ENCODE assay signal across 25 mouse cellular contexts in genomic region chr9:14758590-14758989, GRCm38 (mm10). TPM values are rescaled to one million over a fixed set of nuclear protein-coding genes. Genes with fewer than 3 reads are reported as not detected.
DNase-seq lines count a peak whose midpoint lies in the region; ATAC-seq and TF ChIP-seq lines count a peak whose summit lies in the region.
"Had no signal": no experiment of that assay in that cellular context is flagged by ENCODE, and none has a peak within 500 bp of the region (broad histone marks: within the 10 kb centered on the region; RNA-seq: fewer than 3 reads in every experiment).

No protein-coding gene starts in this region.

- TF ChIP-seq CTCF in heart, adult 2 months (IDR thresholded peaks at IDR 0.05), result no peak
- no peak for TF ChIP-seq CTCF in liver, postnatal 0 days (IDR thresholded peaks at IDR 0.05; ENCODE audit: low read depth)

- WGBS in heart, adult 2 months, result 57% methylated on average over 7 of the region's 7 CpGs
- WGBS in neural tube, embryonic 15.5 days, result 78% methylated on average over 7 of the region's 7 CpGs
- WGBS in liver, postnatal 0 days (ENCODE audit: insufficient replicate concordance), result 38% methylated on average over 7 of the region's 7 CpGs
- WGBS in midbrain, embryonic 14.5 days, result 76% methylated on average over 7 of the region's 7 CpGs

- TF ChIP-seq EP300 in heart, adult 2 months (IDR thresholded peaks at IDR 0.05; ENCODE audit: insufficient read depth, low read depth, low read length), result no peak
- no peak for TF ChIP-seq EP300 in liver, postnatal 0 days (IDR thresholded peaks at IDR 0.05; ENCODE audit: low read depth)

- H3K36me3 ChIP-seq in heart, adult 2 months (ENCODE audit: control insufficient read depth, insufficient read depth, low read length), result no peaks in the 10 kb centered on the region
- no peaks in the 10 kb centered on the region for H3K36me3 ChIP-seq in neural tube, embryonic 15.5 days
- H3K36me3 ChIP-seq in liver, postnatal 0 days (replicated peaks; ENCODE audit: insufficient read depth, low read length), result no peaks in the 10 kb centered on the region
- H3K36me3 ChIP-seq in midbrain, embryonic 14.5 days (ENCODE audit: control insufficient read depth, insufficient read depth, low read length), result no peaks in the 10 kb centered on the region
- H3K36me3 ChIP-seq: heart, embryonic 12.5 days; hindbrain, embryonic 13.5 days; limb, embryonic 13.5 days; lung, embryonic 15.5 days; neural tube, embryonic 13.5 days had no signal

- no peaks in the 10 kb centered on the region for H3K27me3 ChIP-seq in heart, adult 2 months (ENCODE audit: control insufficient read depth, insufficient read depth, low read length)
- no peaks in the 10 kb centered on the region for H3K27me3 ChIP-seq in neural tube, embryonic 15.5 days (replicated peaks)
- no peaks in the 10 kb centered on the region for H3K27me3 ChIP-seq in liver, postnatal 0 days (ENCODE audit: insufficient read depth, low read length)
- H3K27me3 ChIP-seq in midbrain, embryonic 14.5 days (ENCODE audit: control insufficient read depth, insufficient read depth, low read length), result no peaks in the 10 kb centered on the region
- H3K27me3 ChIP-seq: hindbrain, embryonic 13.5 days; limb, embryonic 13.5 days; lung, embryonic 15.5 days; neural tube, embryonic 13.5 days had no signal

- no peak for TF ChIP-seq POLR2A in heart, adult 2 months (IDR thresholded peaks at IDR 0.05; ENCODE audit: insufficient read depth, low read depth, low read length)

- intact Hi-C loops in heart, adult 2 months (cut with DNase I), result no loop called here

- H3K9ac ChIP-seq in heart, adult 2 months (ENCODE audit: low read depth, low read length), result no peak overlapping the region
- no peak overlapping the region for H3K9ac ChIP-seq in neural tube, embryonic 15.5 days (replicated peaks)
- H3K9ac ChIP-seq in liver, postnatal 0 days (replicated peaks), result no peak overlapping the region
- no peak overlapping the region for H3K9ac ChIP-seq in midbrain, embryonic 14.5 days (replicated peaks; ENCODE audit: low read length)
- H3K9ac ChIP-seq: forebrain, postnatal 0 days; heart, embryonic 12.5 days; hindbrain, embryonic 13.5 days; limb, embryonic 13.5 days; lung, embryonic 15.5 days; neural tube, embryonic 13.5 days had no signal

- no peaks in the 10 kb centered on the region for H3K9me3 ChIP-seq in neural tube, embryonic 15.5 days (replicated peaks)
- H3K9me3 ChIP-seq in liver, postnatal 0 days (ENCODE audit: low read length), result no peaks in the 10 kb centered on the region
- no peaks in the 10 kb centered on the region for H3K9me3 ChIP-seq in midbrain, embryonic 14.5 days (ENCODE audit: control insufficient read depth, low read length)
- H3K9me3 ChIP-seq: heart, embryonic 12.5 days; hindbrain, embryonic 13.5 days; limb, embryonic 13.5 days; lung, embryonic 15.5 days; neural tube, embryonic 13.5 days had no signal

- no peaks in the 10 kb centered on the region for H3K79me2 ChIP-seq in heart, adult 2 months (replicated peaks; ENCODE audit: control insufficient read depth, insufficient read depth, low read length)

- H3K4me2 ChIP-seq in neural tube, embryonic 15.5 days, result no peak overlapping the region
- H3K4me2 ChIP-seq in liver, postnatal 0 days (ENCODE audit: low read depth, low read length), result no peak overlapping the region
- H3K4me2 ChIP-seq in midbrain, embryonic 14.5 days (ENCODE audit: low read length), result no peak overlapping the region
- H3K4me2 ChIP-seq: heart, embryonic 12.5 days; hindbrain, embryonic 13.5 days; limb, embryonic 13.5 days; lung, embryonic 15.5 days; neural tube, embryonic 13.5 days had no signal

- no peak for ATAC-seq in neural tube, embryonic 15.5 days (ENCODE audit: low FRiP score)
- peak; percentile 66 for ATAC-seq in liver, postnatal 0 days
- ATAC-seq in neutrophil, adult 5-6 weeks (ENCODE audit: extremely low read depth, insufficient number of reproducible peaks, low FRiP score, poor library complexity, severe bottlenecking), result peak; percentile 92
- no peak for ATAC-seq in midbrain, embryonic 14.5 days (ENCODE audit: low FRiP score, low TSS enrichment)
- ATAC-seq: forebrain, postnatal 0 days had no signal

- no peak overlapping the region for H3K4me3 ChIP-seq in heart, adult 2 months
- H3K4me3 ChIP-seq in neural tube, embryonic 15.5 days (replicated peaks), result no peak overlapping the region
- H3K4me3 ChIP-seq in liver, postnatal 0 days (ENCODE audit: low read depth, low read length), result no peak overlapping the region
- no peak overlapping the region for H3K4me3 ChIP-seq in midbrain, embryonic 14.5 days (replicated peaks; ENCODE audit: low read depth, low read length)
- H3K4me3 ChIP-seq: heart, embryonic 12.5 days; hindbrain, embryonic 13.5 days; limb, embryonic 13.5 days; lung, embryonic 15.5 days; neural tube, embryonic 13.5 days had no signal

- DNase-seq in heart, adult 11 months, result peak; percentile 88
- no peak for DNase-seq in heart, adult 2 months
- DNase-seq in neural tube, embryonic 10.5 days (ENCODE audit: extremely low spot score, low spot score), result peak; percentile 8
- DNase-seq in liver, postnatal 0 days, result no peak
- no peak for DNase-seq in embryo, embryonic 9.5 days (ENCODE audit: extremely low spot score)
- DNase-seq in midbrain, embryonic 14.5 days, result no peak
- DNase-seq: adrenal gland, postnatal 36 days; cerebellum, adult 8-10 months; forebrain, postnatal 0 days; heart, postnatal 14 days; thymus, adult 18-20 months had no signal

- no peak overlapping the region for H3K27ac ChIP-seq in heart, adult 2 months
- H3K27ac ChIP-seq in neural tube, embryonic 15.5 days (replicated peaks), result no peak overlapping the region
- no peak overlapping the region for H3K27ac ChIP-seq in liver, postnatal 0 days (ENCODE audit: low read depth)
- no peak overlapping the region for H3K27ac ChIP-seq in midbrain, embryonic 14.5 days (replicated peaks; ENCODE audit: low read depth, low read length)
- H3K27ac ChIP-seq: hindbrain, embryonic 13.5 days; limb, embryonic 13.5 days; lung, embryonic 15.5 days; neural tube, embryonic 13.5 days had no signal

- no peaks in the 10 kb centered on the region for H3K4me1 ChIP-seq in heart, adult 2 months (ENCODE audit: control insufficient read depth, insufficient read depth, low read length)
- H3K4me1 ChIP-seq in neural tube, embryonic 15.5 days, result no peaks in the 10 kb centered on the region
- H3K4me1 ChIP-seq in liver, postnatal 0 days (ENCODE audit: insufficient read depth), result no peaks in the 10 kb centered on the region; the same call in 1 of the 2 replicates
- H3K4me1 ChIP-seq in midbrain, embryonic 14.5 days (ENCODE audit: control insufficient read depth, insufficient read depth, low read length), result no peaks in the 10 kb centered on the region
- H3K4me1 ChIP-seq: heart, embryonic 12.5 days; hindbrain, embryonic 13.5 days; limb, embryonic 13.5 days; lung, embryonic 15.5 days; neural tube, embryonic 13.5 days had no signal

RNA-seq across cellular contexts. Expression of gene Fut4, which starts 6.4 kb away (rescaled TPM):
- total RNA-seq in heart, adult 2 months (2021), result under 1 TPM; 0.39 to 0.43 TPM
- polyA plus RNA-seq in heart, adult 2 months (2012; rRNA removed), result 0.49 and 0.59 TPM in 2 replicates
- 2.2 and 2.6 TPM in 2 replicates for polyA plus RNA-seq in neural tube, embryonic 15.5 days (2015; fragmentation: Nextera tagmentation; extraction: Ambion mirVana)
- polyA plus RNA-seq in liver, postnatal 0 days (2015; fragmentation: Nextera tagmentation; extraction: Ambion mirVana), result 0.32 and 0.49 TPM in 2 replicates
- total RNA-seq in neutrophil, adult 5-6 weeks (2017), result 7.1 and 10.0 TPM in 2 replicates
- polyA plus RNA-seq in midbrain, embryonic 14.5 days (2014; fragmentation: Nextera tagmentation; extraction: Ambion mirVana), result 1.3 and 1.9 TPM in 2 replicates

RNA-seq across cellular contexts. Expression of gene 1700012B09Rik, which starts 12.2 kb away (rescaled TPM):
- not detected for total RNA-seq in heart, adult 2 months (2021)
- polyA plus RNA-seq in heart, adult 2 months (2012; rRNA removed), result not detected in 2 replicates
- polyA plus RNA-seq in neural tube, embryonic 15.5 days (2015; fragmentation: Nextera tagmentation; extraction: Ambion mirVana), result 0.65 and 1.0 TPM in 2 replicates
- polyA plus RNA-seq in liver, postnatal 0 days (2015; fragmentation: Nextera tagmentation; extraction: Ambion mirVana), result not detected in 2 replicates
- not detected in 2 replicates for total RNA-seq in neutrophil, adult 5-6 weeks (2017)
- 0.67 and 1.2 TPM in 2 replicates for polyA plus RNA-seq in midbrain, embryonic 14.5 days (2014; fragmentation: Nextera tagmentation; extraction: Ambion mirVana)
- total RNA-seq: adrenal gland, postnatal 36 days; gastrocnemius, postnatal 4 days; heart, postnatal 14 days had no signal
- polyA plus RNA-seq: heart, embryonic 12.5 days; intestine, embryonic 14.5 days; kidney, embryonic 14.5 days; large intestine, adult 2 months; neural tube, embryonic 13.5 days had no signal

RNA-seq across cellular contexts. Expression of gene Piwil4, which starts 18.1 kb away (rescaled TPM):
- not detected for total RNA-seq in heart, adult 2 months (2021)
- not detected in 2 replicates for polyA plus RNA-seq in heart, adult 2 months (2012; rRNA removed)
- polyA plus RNA-seq in neural tube, embryonic 15.5 days (2015; fragmentation: Nextera tagmentation; extraction: Ambion mirVana), result 0.31 TPM in 2 replicates
- polyA plus RNA-seq in liver, postnatal 0 days (2015; fragmentation: Nextera tagmentation; extraction: Ambion mirVana), result 0.06 and 0.09 TPM in 2 replicates
- total RNA-seq in neutrophil, adult 5-6 weeks (2017), result not detected in 2 replicates
- polyA plus RNA-seq in midbrain, embryonic 14.5 days (2014; fragmentation: Nextera tagmentation; extraction: Ambion mirVana), result 0.40 and 0.41 TPM in 2 replicates
- total RNA-seq: heart, postnatal 14 days; layer of hippocampus, postnatal 25 days; left cerebral cortex, postnatal 14 days had no signal
- polyA plus RNA-seq: cortical plate, adult 2 months; kidney, embryonic 14.5 days; limb, embryonic 13.5 days; neural tube, embryonic 13.5 days had no signal

RNA-seq across cellular contexts. Expression of gene Mre11a, which starts 25.9 kb away (rescaled TPM):
- total RNA-seq in heart, adult 2 months (2021), result 10 to 100 TPM in 1 of 2 experiments, 1 to 10 TPM in 1; 9.8 to 10.4 TPM
- polyA plus RNA-seq in heart, adult 2 months (2012; rRNA removed), result 2.8 and 7.0 TPM in 2 replicates
- polyA plus RNA-seq in neural tube, embryonic 15.5 days (2015; fragmentation: Nextera tagmentation; extraction: Ambion mirVana), result 10.8 and 14.3 TPM in 2 replicates
- 5.7 and 6.8 TPM in 2 replicates for polyA plus RNA-seq in liver, postnatal 0 days (2015; fragmentation: Nextera tagmentation; extraction: Ambion mirVana)
- 23.6 TPM in 2 replicates for total RNA-seq in neutrophil, adult 5-6 weeks (2017)
- polyA plus RNA-seq in midbrain, embryonic 14.5 days (2014; fragmentation: Nextera tagmentation; extraction: Ambion mirVana), result 9.0 and 16.1 TPM in 2 replicates

RNA-seq across cellular contexts. Expression of gene Ankrd49, which starts 26.1 kb away (rescaled TPM):
- 1 to 10 TPM; 5.3 to 7.6 TPM for total RNA-seq in heart, adult 2 months (2021)
- polyA plus RNA-seq in heart, adult 2 months (2012; rRNA removed), result 3.9 and 6.9 TPM in 2 replicates
- 22.4 and 31.9 TPM in 2 replicates for polyA plus RNA-seq in neural tube, embryonic 15.5 days (2015; fragmentation: Nextera tagmentation; extraction: Ambion mirVana)
- polyA plus RNA-seq in liver, postnatal 0 days (2015; fragmentation: Nextera tagmentation; extraction: Ambion mirVana), result 21.2 and 23.4 TPM in 2 replicates
- total RNA-seq in neutrophil, adult 5-6 weeks (2017), result 29.8 and 31.3 TPM in 2 replicates
- polyA plus RNA-seq in midbrain, embryonic 14.5 days (2014; fragmentation: Nextera tagmentation; extraction: Ambion mirVana), result 32.2 and 35.4 TPM in 2 replicates

Comparison
In these comparisons a context has a peak if more than half of its experiments do, and no peak if none do; other contexts are left out.
1. DNase-seq: peak in heart, adult 11 months (single experiment) and neural tube, embryonic 10.5 days (single experiment); none in heart, adult 2 months (0 of 2), liver, postnatal 0 days (single experiment), embryo, embryonic 9.5 days (single experiment) and midbrain, embryonic 14.5 days (single experiment).
2. ATAC-seq: peak in liver, postnatal 0 days (single experiment) and neutrophil, adult 5-6 weeks (single experiment); none in neural tube, embryonic 15.5 days (single experiment) and midbrain, embryonic 14.5 days (single experiment).